Mouse (Mus musculus): ENCODE measurements around the gene Acer1. TPM values are rescaled to one million over a fixed set of nuclear protein-coding genes. Genes with fewer than 3 reads are reported as not detected.
"Not testable (repeated sequence)": the region's sequence is repeated elsewhere in the genome, so short reads cannot be mapped to it uniquely, and the experiment has no call there.

Gene Acer1
- polyA plus RNA-seq, 1 experiment from 2014 or later = not detected

GRCm38 (mm10) chr17:56934545-56935330 is 47.2 kb downstream of the Acer1 start:
- peaks cover 37% of the 10 kb centered on the region for H3K4me1 ChIP-seq
- ATAC-seq (ENCODE audit: low FRiP score, low read depth) = peak; percentile 70
- H3K36me3 ChIP-seq = no peaks in the 10 kb centered on the region
- WGBS = under 1% methylated on average over 38 of the region's 45 CpGs
- H3K9me3 ChIP-seq = no peaks in the 10 kb centered on the region
- H3K9ac ChIP-seq (replicated peaks) = peak overlapping the region; percentile 98
- H3K4me2 ChIP-seq (replicated peaks) = peak overlapping the region; percentile 92
- peak overlapping the region; percentile 97 for H3K4me3 ChIP-seq
- peak overlapping the region; percentile 86 for H3K27ac ChIP-seq (replicated peaks)
- peaks cover 10% of the 10 kb centered on the region for H3K27me3 ChIP-seq

- ATAC-seq (ENCODE audit: low FRiP score, low read depth) = no peak
- Histone ChIP-seq H3K4me1 (peaks cover 40% of the 10 kb centered on the region), H3K9ac (replicated peaks) (peak overlapping the region; percentile 28; the same call in 1 of the 2 replicates), H3K9me3 (no peaks in the 10 kb centered on the region), H3K4me3 (peak overlapping the region; percentile 97), H3K27ac (replicated peaks) (no peak overlapping the region), H3K4me2 (replicated peaks) (peak overlapping the region; percentile 92), H3K27me3 (peaks cover 10% of the 10 kb centered on the region), H3K36me3 (no peaks in the 10 kb centered on the region)
- 90% methylated on average over 2 of the region's 2 CpGs for WGBS
These were observed 48.5 kb downstream of the Acer1 start for GRCm38 (mm10) chr17:56933395-56933794.

DNA sequence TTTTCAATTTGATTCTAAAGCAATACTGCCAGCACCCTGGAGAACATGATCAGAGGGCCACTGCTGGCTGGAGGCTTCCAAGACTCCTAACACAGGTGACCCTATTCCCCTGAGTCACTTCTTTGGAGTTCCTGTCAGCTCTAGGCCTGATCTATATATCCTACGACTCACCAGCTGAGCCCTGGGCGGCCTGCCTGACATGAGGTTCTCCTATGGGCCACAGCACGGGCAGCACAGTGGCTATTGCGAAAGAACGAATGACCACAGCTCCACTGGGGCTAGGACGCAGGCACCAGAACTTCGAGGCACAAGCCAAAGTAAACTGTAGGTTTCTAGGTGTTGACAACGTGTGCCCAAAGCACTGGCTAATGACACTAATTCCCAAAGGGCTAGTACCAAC is 51.9 kb downstream of the Acer1 start:
- Histone ChIP-seq H3K9ac (replicated peaks) (no peak overlapping the region), H3K36me3 (peaks cover 19% of the 10 kb centered on the region), H3K27ac (replicated peaks) (no peak overlapping the region), H3K27me3 (no peaks in the 10 kb centered on the region), H3K4me1 (peaks cover 35% of the 10 kb centered on the region), H3K4me3 (no peak overlapping the region), H3K9me3 (no peaks in the 10 kb centered on the region), H3K4me2 (replicated peaks) (no peak overlapping the region)
- ATAC-seq (ENCODE audit: low FRiP score, low read depth) = no peak
- 94% methylated on average over 8 of the region's 8 CpGs for WGBS

DNA sequence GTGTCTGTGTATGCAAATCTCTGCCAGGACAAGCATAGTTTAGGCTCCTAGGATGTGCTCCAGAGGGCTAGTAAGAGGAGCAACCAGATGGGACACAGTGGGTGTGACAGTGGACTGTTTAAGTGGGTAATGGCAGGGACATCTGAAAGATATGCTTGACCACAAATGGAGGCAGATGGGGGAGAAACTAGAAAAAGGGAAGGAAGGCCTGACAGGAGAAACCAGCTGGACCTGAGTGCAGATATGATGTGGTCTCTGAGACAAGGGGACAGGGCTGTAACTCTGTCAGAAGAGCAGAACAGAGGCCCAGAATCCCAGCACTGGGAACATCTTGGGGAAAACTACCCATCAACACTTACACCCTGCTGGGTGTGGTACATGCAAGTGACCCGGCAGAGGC is 52.4 kb downstream of the Acer1 start:
- no peak for ATAC-seq (ENCODE audit: low FRiP score, low read depth)
- no peaks in the 10 kb centered on the region for H3K27me3 ChIP-seq
- H3K4me3 ChIP-seq = no peak overlapping the region
- WGBS = 82% methylated on average over 1 of the region's 1 CpGs
- no peak overlapping the region for H3K4me2 ChIP-seq (replicated peaks)
- H3K4me1 ChIP-seq = peaks cover 32% of the 10 kb centered on the region
- no peak overlapping the region for H3K9ac ChIP-seq (replicated peaks)
- no peak overlapping the region for H3K27ac ChIP-seq (replicated peaks)
- peaks cover 24% of the 10 kb centered on the region for H3K36me3 ChIP-seq
- H3K9me3 ChIP-seq = no peaks in the 10 kb centered on the region

GRCm38 (mm10) chr17:56929101-56929500 is 52.8 kb downstream of the Acer1 start:
- Histone ChIP-seq H3K4me1 (peaks cover 28% of the 10 kb centered on the region), H3K36me3 (peaks cover 29% of the 10 kb centered on the region), H3K27me3 (no peaks in the 10 kb centered on the region)

GRCm38 (mm10) chr17:56925998-56926397 is 55.9 kb downstream of the Acer1 start:
- Histone ChIP-seq H3K4me2 (replicated peaks) (no peak overlapping the region), H3K4me1 (0 out of 2 replicates have a peak, but pooled peaks cover 3% of the 10 kb centered on the region), H3K27ac (replicated peaks) (no peak overlapping the region), H3K4me3 (no peak overlapping the region), H3K27me3 (no peaks in the 10 kb centered on the region), H3K9me3 (no peaks in the 10 kb centered on the region), H3K9ac (replicated peaks) (no peak overlapping the region), H3K36me3 (peaks cover 54% of the 10 kb centered on the region)
- 96% methylated on average over 2 of the region's 2 CpGs for WGBS
- no peak for ATAC-seq (ENCODE audit: low FRiP score, low read depth)

More at GRCm38 (mm10) chr17:56929101-56929500, 52.8 kb downstream of the Acer1 start:
- Histone ChIP-seq H3K4me3 (no peak overlapping the region), H3K9ac (replicated peaks) (no peak overlapping the region), H3K9me3 (no peaks in the 10 kb centered on the region), H3K27ac (replicated peaks) (no peak overlapping the region), H3K4me2 (replicated peaks) (no peak overlapping the region)
- ATAC-seq (ENCODE audit: low FRiP score, low read depth) = no peak

DNA sequence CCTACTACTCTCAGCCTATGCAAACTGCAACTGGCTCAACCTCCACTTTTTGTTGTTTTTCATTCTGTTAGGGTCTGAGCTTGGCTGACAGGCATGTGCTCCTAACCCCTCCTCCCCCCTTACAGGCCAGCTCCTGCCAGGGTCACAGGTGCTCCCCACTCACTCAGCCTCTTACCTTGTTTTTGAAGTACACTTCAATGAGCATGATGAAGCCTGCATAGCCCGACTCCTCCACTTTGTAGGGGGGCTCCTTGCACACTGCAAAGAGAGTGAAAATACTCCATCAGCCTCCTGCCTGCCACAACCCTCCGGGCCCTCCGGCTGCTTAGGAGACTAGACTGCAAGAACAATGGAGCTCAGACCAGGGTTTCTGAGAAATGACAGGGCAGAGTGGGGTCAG is 62.2 kb downstream of the Acer1 start:
- no peak overlapping the region for H3K27ac ChIP-seq (replicated peaks)
- H3K27me3 ChIP-seq = no peaks in the 10 kb centered on the region
- no peaks in the 10 kb centered on the region for H3K9me3 ChIP-seq
- no peak overlapping the region for H3K9ac ChIP-seq (replicated peaks)
- 95% methylated on average over 3 of the region's 3 CpGs for WGBS
- H3K36me3 ChIP-seq = peaks cover 88% of the 10 kb centered on the region
- no peak overlapping the region for H3K4me2 ChIP-seq (replicated peaks)
- no peaks in the 10 kb centered on the region for H3K4me1 ChIP-seq
- no peak overlapping the region for H3K4me3 ChIP-seq
- no peak for ATAC-seq (ENCODE audit: low FRiP score, low read depth)

- H3K4me3 ChIP-seq = no peak overlapping the region
- no peak overlapping the region for H3K9ac ChIP-seq (replicated peaks)
- H3K4me2 ChIP-seq (replicated peaks) = no peak overlapping the region
- H3K9me3 ChIP-seq = no peaks in the 10 kb centered on the region
- no peak overlapping the region for H3K27ac ChIP-seq (replicated peaks)
- H3K27me3 ChIP-seq = no peaks in the 10 kb centered on the region
- H3K36me3 ChIP-seq = peaks cover 88% of the 10 kb centered on the region
- 90% methylated on average over 2 of the region's 2 CpGs for WGBS
- no peaks in the 10 kb centered on the region for H3K4me1 ChIP-seq
- ATAC-seq (ENCODE audit: low FRiP score, low read depth) = no peak
These were observed 64.8 kb downstream of the Acer1 start for GRCm38 (mm10) chr17:56917166-56917565.

DNA sequence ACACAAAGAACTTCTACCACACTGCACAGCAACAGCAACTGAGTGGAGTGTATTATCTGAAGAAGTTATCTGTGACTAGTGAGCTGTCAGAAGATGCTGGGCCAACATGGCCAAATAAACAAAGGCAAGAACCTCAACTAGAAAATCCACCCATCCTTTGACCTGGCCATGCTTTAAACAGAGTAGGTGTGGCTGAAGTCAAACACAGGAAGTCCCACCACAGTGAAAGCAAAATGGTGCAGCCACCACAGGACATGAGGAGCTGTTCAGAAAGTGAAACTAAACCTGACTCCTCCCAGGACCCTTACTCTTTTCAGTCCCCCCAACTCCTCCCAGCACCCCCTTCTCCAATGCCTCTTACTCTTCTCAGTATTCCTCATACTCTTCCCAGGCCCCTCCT is 68.5 kb downstream of the Acer1 start:
- Histone ChIP-seq H3K27me3 (no peaks in the 10 kb centered on the region), H3K9me3 (no peaks in the 10 kb centered on the region), H3K36me3 (peaks cover 87% of the 10 kb centered on the region), H3K27ac (replicated peaks) (no peak overlapping the region), H3K9ac (replicated peaks) (no peak overlapping the region), H3K4me3 (no peak overlapping the region), H3K4me2 (replicated peaks) (no peak overlapping the region), H3K4me1 (no peaks in the 10 kb centered on the region)
- ATAC-seq (ENCODE audit: low FRiP score, low read depth) = no peak

- no peak for ATAC-seq (ENCODE audit: low FRiP score, low read depth)
- WGBS = 87% methylated on average over 3 of the region's 3 CpGs
- H3K27ac ChIP-seq (replicated peaks) = no peak overlapping the region
- no peak overlapping the region for H3K4me2 ChIP-seq (replicated peaks)
- no peaks in the 10 kb centered on the region for H3K4me1 ChIP-seq
- no peak overlapping the region for H3K4me3 ChIP-seq
- no peaks in the 10 kb centered on the region for H3K9me3 ChIP-seq
- no peaks in the 10 kb centered on the region for H3K27me3 ChIP-seq
- H3K36me3 ChIP-seq = peaks cover 90% of the 10 kb centered on the region
- no peak overlapping the region for H3K9ac ChIP-seq (replicated peaks)
These were observed 68.9 kb downstream of the Acer1 start for GRCm38 (mm10) chr17:56913023-56913422.

DNA sequence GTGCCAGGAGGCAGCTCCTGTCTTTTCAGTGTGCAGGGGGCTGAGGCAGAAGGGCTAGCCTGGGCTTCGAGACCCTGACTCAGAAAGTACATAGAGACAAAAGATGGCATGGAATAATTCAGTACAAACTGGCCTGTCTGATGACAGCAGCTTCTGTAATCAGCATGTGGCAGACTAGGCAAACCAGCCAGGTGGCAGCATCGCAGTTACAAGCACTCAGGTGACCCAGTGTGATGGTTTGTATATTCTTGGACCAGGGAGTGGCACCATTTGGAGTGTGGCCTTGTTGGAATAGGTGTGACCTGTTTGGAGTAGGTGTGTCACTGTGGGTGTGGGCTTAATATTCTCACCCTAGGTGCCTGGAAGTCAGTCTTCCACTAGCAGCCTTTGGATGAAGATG is 72.2 kb downstream of the Acer1 start:
- not testable (repeated sequence) for H3K27ac ChIP-seq (replicated peaks); H3K9me3 ChIP-seq; ATAC-seq (ENCODE audit: low FRiP score, low read depth); H3K4me1 ChIP-seq; H3K4me3 ChIP-seq; H3K9ac ChIP-seq (replicated peaks); H3K27me3 ChIP-seq; H3K4me2 ChIP-seq (replicated peaks)
- WGBS = 82% methylated on average over 2 of the region's 2 CpGs
- peaks cover 84% of the 10 kb centered on the region for H3K36me3 ChIP-seq

DNA sequence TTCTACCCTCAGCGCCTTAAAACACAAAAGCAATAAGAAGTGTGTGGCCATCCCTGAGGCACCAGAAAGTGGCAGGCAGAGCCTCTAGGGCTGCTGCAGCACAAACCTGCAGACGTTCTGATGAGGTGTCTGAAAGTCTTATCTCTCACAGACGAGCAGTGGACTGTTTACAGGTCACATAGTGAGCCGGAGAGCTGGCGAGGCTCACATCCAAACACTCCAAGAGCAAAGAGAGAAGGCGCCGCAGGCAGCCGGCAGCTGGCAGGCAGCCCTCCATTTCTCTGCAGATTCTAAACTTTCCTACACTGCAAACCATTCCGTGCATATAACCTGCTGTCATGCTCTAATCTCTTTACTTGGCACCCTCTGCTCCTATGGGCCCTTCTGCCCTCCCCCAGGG is 74.0 kb downstream of the Acer1 start:
- Histone ChIP-seq H3K4me2 (replicated peaks) (no peak overlapping the region), H3K27ac (replicated peaks) (no peak overlapping the region), H3K9ac (replicated peaks) (no peak overlapping the region), H3K4me1 (peaks cover 2% of the 10 kb centered on the region; the same call in 1 of the 2 replicates), H3K27me3 (no peaks in the 10 kb centered on the region), H3K36me3 (peaks cover 84% of the 10 kb centered on the region), H3K9me3 (no peaks in the 10 kb centered on the region), H3K4me3 (no peak overlapping the region)
- ATAC-seq (ENCODE audit: low FRiP score, low read depth) = no peak
- 95% methylated on average over 9 of the region's 9 CpGs for WGBS

DNA sequence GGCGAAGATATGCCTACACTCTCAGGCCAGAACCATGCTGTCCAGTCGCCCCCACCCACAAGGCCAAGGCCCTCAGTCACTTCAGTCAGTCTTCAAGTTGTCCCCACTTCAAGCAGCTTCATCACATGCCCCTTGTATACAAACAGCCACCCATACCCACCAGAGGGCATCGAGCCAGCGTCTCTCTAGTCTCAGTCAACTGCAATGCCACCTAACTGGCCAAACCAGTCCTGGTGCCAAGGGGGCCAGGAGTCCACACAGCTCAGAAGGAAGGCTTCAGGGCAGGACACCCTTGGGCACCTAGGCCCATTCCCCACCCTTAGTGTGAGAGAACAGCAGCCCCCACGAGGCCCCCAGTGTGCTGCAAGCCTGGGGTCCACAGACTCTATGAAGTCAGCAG is 74.8 kb downstream of the Acer1 start:
- Histone ChIP-seq H3K27me3 (no peaks in the 10 kb centered on the region), H3K4me1 (peaks cover 2% of the 10 kb centered on the region; the same call in 1 of the 2 replicates), H3K4me2 (replicated peaks) (no peak overlapping the region), H3K4me3 (no peak overlapping the region), H3K36me3 (peaks cover 86% of the 10 kb centered on the region), H3K9me3 (no peaks in the 10 kb centered on the region), H3K27ac (replicated peaks) (no peak overlapping the region), H3K9ac (replicated peaks) (no peak overlapping the region)
- no peak for ATAC-seq (ENCODE audit: low FRiP score, low read depth)
- WGBS = 92% methylated on average over 5 of the region's 5 CpGs

All from midbrain, embryonic 12.5 days (tissue).